Mouse (Mus musculus): ENCODE data around the gene 1700023F06Rik. TPM values are rescaled to one million over a fixed set of nuclear protein-coding genes. Genes with fewer than 3 reads are reported as not detected.
"Not testable (repeated sequence)": the region's sequence is repeated elsewhere in the genome, so short reads cannot be mapped to it uniquely, and the experiment has no call there.

The 1700023F06Rik gene
- polyA plus RNA-seq, 1 experiment: not detected

DNA sequence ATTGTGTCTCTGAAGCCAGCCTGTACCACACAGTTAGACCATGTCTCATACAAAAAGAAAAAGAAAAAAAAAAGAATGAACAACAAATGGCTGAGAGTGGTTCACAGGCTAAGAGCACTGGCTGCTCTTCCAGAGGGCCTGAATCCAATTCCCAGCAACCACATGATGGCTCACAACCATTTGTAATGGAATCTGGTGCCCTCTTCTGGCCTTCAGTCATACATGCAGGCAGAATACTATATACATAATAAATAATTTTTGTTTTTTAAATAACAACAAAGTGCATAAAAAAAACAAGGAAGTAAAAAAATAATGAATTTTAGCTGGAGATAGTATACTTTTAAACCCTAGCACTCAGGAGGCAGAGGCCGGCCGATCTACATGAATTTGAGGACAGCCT is 21.2 kb upstream of the 1700023F06Rik start:
- TF ChIP-seq CTCF (IDR thresholded peaks at IDR 0.05; ENCODE audit: extremely low read depth, insufficient read depth, insufficient read length, insufficient replicate concordance): no peak
- no peak for TF ChIP-seq POLR2A (IDR thresholded peaks at IDR 0.05; ENCODE audit: low read depth, low read length)
- H3K36me3 ChIP-seq (ENCODE audit: control insufficient read depth, insufficient read depth, low read length): peaks cover 50% of the 10 kb centered on the region

DNA sequence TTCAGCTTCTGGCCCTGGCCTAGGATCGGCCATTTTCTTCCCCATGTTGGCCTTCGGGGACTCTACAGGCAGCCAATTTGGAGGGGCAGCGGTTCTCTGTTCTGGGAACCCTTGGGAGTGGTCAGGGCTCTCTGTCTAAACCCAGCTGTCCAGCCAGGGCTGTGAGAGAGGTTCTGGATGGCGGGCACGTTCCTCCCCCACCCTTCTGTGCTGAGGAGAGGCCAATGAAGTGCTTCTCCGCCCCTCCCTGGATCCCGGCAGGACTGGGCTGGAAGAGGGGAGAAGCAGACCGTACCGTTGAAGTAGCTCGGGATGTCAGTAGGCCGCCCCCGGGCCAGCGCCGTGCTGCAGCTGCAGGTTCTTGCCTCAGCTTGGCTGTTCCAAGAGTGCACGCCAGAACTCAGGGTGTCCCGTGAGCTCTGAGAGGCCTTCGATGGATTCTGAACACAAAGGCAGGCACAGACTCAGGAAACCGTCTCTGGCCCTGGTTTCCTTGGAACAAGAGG is 15.6 kb upstream of the 1700023F06Rik start:
- H3K27ac ChIP-seq (ENCODE audit: insufficient read depth, low read length): no peak overlapping the region
- H3K27me3 ChIP-seq (ENCODE audit: control insufficient read depth, insufficient read depth, low read length): no peaks in the 10 kb centered on the region
- no peak for DNase-seq (ENCODE audit: low read depth in 1 of 2, low spot score in 2 of 2)
- no peak overlapping the region for H3K4me3 ChIP-seq (ENCODE audit: extremely low read depth, insufficient read depth, insufficient read length)
- H3K4me1 ChIP-seq (ENCODE audit: control insufficient read depth, insufficient read depth, insufficient read length): no peaks in the 10 kb centered on the region
- no peak for TF ChIP-seq CTCF (IDR thresholded peaks at IDR 0.05; ENCODE audit: extremely low read depth, insufficient read depth, insufficient read length, insufficient replicate concordance)
- TF ChIP-seq POLR2A (IDR thresholded peaks at IDR 0.05; ENCODE audit: low read depth, low read length): no peak
- WGBS: 89% methylated on average over 18 of the region's 18 CpGs
- H3K36me3 ChIP-seq (ENCODE audit: control insufficient read depth, insufficient read depth, low read length): peaks cover 53% of the 10 kb centered on the region

More for the DNA sequence above, 21.2 kb upstream of the 1700023F06Rik start:
- WGBS: 96% methylated on average over 2 of the region's 2 CpGs
- no peaks in the 10 kb centered on the region for H3K27me3 ChIP-seq (ENCODE audit: control insufficient read depth, insufficient read depth, low read length)
- H3K4me1 ChIP-seq (ENCODE audit: control insufficient read depth, insufficient read depth, insufficient read length): no peaks in the 10 kb centered on the region
- H3K4me3 ChIP-seq (ENCODE audit: extremely low read depth, insufficient read depth, insufficient read length): no peak overlapping the region
- DNase-seq (ENCODE audit: low read depth in 1 of 2, low spot score in 2 of 2): no peak
- H3K27ac ChIP-seq (ENCODE audit: insufficient read depth, low read length): no peak overlapping the region

DNA sequence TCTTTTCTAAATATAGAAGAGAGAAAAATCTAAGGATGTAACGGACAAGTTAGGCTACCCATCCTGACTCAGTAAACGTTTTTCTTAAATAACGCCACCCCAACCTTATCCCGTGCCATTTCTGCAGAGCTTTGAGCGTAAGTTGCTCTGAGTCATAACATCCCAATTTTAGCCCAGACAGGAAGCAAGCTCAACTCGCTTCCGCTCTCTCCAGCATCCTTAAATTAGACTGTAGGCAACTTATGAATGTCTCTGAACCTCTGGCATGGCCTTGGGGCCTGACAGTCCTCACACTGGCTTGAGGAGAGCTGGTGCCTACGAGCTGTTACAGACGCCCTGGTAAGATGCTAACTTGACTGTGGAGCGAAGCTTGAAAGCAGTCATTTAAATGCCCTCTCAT is 15.1 kb upstream of the 1700023F06Rik start:
- Histone ChIP-seq H3K4me1 (ENCODE audit: control insufficient read depth, insufficient read depth, insufficient read length) (peaks cover 2% of the 10 kb centered on the region; the same call in 1 of the 2 replicates), H3K36me3 (ENCODE audit: control insufficient read depth, insufficient read depth, low read length) (peaks cover 53% of the 10 kb centered on the region), H3K27ac (ENCODE audit: insufficient read depth, low read length) (no peak overlapping the region), H3K27me3 (ENCODE audit: control insufficient read depth, insufficient read depth, low read length) (no peaks in the 10 kb centered on the region), H3K4me3 (ENCODE audit: extremely low read depth, insufficient read depth, insufficient read length) (no peak overlapping the region)
- DNase-seq (ENCODE audit: low read depth in 1 of 2, low spot score in 2 of 2): no peak
- TF ChIP-seq CTCF (IDR thresholded peaks at IDR 0.05; ENCODE audit: extremely low read depth, insufficient read depth, insufficient read length, insufficient replicate concordance): no peak
- no peak for TF ChIP-seq POLR2A (IDR thresholded peaks at IDR 0.05; ENCODE audit: low read depth, low read length)
- WGBS: 80% methylated on average over 10 of the region's 10 CpGs

DNA sequence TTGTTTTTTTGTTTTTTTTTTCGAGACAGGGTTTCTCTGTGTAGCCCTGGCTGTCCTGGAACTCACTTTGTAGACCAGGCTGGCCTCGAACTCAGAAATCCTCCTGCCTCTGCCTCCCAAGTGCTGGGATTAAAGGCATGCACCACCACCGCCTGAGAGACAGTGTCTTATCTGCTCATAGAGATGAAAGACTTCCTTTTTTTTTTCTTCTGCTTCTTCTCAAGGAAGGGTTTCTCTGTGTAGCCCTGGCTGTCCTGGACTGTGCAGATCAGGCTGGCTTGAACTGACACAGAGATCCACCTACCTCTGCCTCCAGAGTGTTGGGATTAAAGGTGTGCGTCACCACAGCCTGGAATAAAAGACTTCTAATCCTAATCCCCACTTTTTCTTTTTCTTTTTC is 14.4 kb upstream of the 1700023F06Rik start:
- H3K4me3 ChIP-seq (ENCODE audit: extremely low read depth, insufficient read depth, insufficient read length): not testable (repeated sequence)
- 82% methylated on average over 4 of the region's 4 CpGs for WGBS

DNA sequence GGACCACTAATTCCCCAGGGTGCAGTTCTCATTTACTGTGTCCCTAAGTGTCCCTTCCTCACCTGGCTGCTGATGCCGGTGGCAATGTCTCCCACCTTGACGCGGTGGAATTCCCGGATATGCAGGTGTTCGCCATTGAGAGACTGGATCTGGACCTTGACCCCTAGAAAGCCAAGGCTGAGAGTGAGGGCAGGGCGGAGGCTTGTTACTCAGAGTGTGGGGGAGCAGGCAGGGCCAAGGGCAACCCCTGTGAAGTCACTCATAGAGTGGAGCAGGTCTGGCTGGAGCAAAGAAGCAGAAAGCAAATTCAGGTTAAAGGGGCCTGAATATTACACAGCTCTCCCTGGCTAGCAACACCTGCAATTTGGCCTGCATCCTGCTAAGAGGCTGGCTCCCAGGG is 13.1 kb upstream of the 1700023F06Rik start:
- Histone ChIP-seq H3K4me1 (ENCODE audit: control insufficient read depth, insufficient read depth, insufficient read length) (peaks cover 5% of the 10 kb centered on the region; the same call in 1 of the 2 replicates), H3K4me3 (ENCODE audit: extremely low read depth, insufficient read depth, insufficient read length) (no peak overlapping the region), H3K27me3 (ENCODE audit: control insufficient read depth, insufficient read depth, low read length) (no peaks in the 10 kb centered on the region), H3K36me3 (ENCODE audit: control insufficient read depth, insufficient read depth, low read length) (peaks cover 42% of the 10 kb centered on the region), H3K27ac (ENCODE audit: insufficient read depth, low read length) (no peak overlapping the region)
- no peak for DNase-seq (ENCODE audit: low read depth in 1 of 2, low spot score in 2 of 2)
- 96% methylated on average over 6 of the region's 6 CpGs for WGBS
- TF ChIP-seq POLR2A (IDR thresholded peaks at IDR 0.05; ENCODE audit: low read depth, low read length) (no peak), CTCF (IDR thresholded peaks at IDR 0.05; ENCODE audit: extremely low read depth, insufficient read depth, insufficient read length, insufficient replicate concordance) (no peak)

More for the DNA sequence above, 14.4 kb upstream of the 1700023F06Rik start:
- DNase-seq (ENCODE audit: low read depth in 1 of 2, low spot score in 2 of 2); H3K27me3 ChIP-seq (ENCODE audit: control insufficient read depth, insufficient read depth, low read length); H3K27ac ChIP-seq (ENCODE audit: insufficient read depth, low read length); H3K4me1 ChIP-seq (ENCODE audit: control insufficient read depth, insufficient read depth, insufficient read length): not testable (repeated sequence)
- peaks cover 53% of the 10 kb centered on the region for H3K36me3 ChIP-seq (ENCODE audit: control insufficient read depth, insufficient read depth, low read length)

DNA sequence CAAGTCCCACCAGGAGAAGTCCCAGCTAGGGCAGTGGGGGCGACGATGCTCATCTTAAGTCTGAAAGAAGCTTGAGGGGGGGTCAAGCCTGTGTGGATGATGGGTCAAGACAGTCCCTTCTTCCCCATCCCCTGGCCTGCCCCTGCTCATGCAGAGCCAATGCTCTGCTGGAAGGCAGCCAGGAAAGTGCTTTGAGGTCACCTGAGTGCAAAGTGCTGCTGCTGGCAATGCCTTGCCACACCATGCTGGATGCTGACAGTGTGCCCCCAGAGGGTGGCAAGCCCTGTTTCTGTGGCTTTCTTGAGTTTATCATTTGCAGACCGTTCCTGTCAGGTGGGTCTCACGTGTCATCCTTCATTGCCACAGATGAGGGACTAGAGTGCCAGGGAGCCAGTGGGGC is 11.6 kb upstream of the 1700023F06Rik start:
- H3K27me3 ChIP-seq (ENCODE audit: control insufficient read depth, insufficient read depth, low read length): no peaks in the 10 kb centered on the region
- H3K27ac ChIP-seq (ENCODE audit: insufficient read depth, low read length): no peak overlapping the region

DNA sequence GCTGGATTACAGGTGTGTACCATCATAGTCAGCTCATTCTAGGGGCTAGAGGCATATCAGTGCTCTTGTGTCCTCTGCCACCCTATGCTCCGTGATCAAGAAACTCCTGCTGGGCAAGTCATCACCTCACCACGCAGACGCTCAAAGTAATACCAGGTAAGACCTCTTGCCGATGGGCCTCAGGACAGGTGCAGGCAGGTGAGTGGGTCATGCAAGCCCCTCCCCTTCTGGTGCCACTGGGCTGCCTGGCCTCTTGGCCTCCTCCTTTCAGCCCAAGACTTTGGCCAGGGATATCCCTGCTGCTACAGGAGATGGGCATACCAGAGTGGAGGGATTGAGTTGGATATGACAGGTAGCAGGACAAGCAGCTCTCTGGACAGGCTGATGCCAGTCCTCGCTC is 10.9 kb upstream of the 1700023F06Rik start:
- Histone ChIP-seq H3K4me1 (ENCODE audit: control insufficient read depth, insufficient read depth, insufficient read length) (peaks cover 5% of the 10 kb centered on the region; the same call in 1 of the 2 replicates), H3K36me3 (ENCODE audit: control insufficient read depth, insufficient read depth, low read length) (peaks cover 23% of the 10 kb centered on the region), H3K27me3 (ENCODE audit: control insufficient read depth, insufficient read depth, low read length) (no peaks in the 10 kb centered on the region), H3K4me3 (ENCODE audit: extremely low read depth, insufficient read depth, insufficient read length) (no peak overlapping the region), H3K27ac (ENCODE audit: insufficient read depth, low read length) (no peak overlapping the region)
- DNase-seq (ENCODE audit: low read depth in 1 of 2, low spot score in 2 of 2): no peak
- TF ChIP-seq CTCF (IDR thresholded peaks at IDR 0.05; ENCODE audit: extremely low read depth, insufficient read depth, insufficient read length, insufficient replicate concordance) (no peak), POLR2A (IDR thresholded peaks at IDR 0.05; ENCODE audit: low read depth, low read length) (no peak)
- 95% methylated on average over 5 of the region's 5 CpGs for WGBS

More for the DNA sequence above, 11.6 kb upstream of the 1700023F06Rik start:
- 88% methylated on average over 4 of the region's 4 CpGs for WGBS
- no peak for TF ChIP-seq POLR2A (IDR thresholded peaks at IDR 0.05; ENCODE audit: low read depth, low read length)
- H3K4me3 ChIP-seq (ENCODE audit: extremely low read depth, insufficient read depth, insufficient read length): no peak overlapping the region
- peaks cover 5% of the 10 kb centered on the region; the same call in 1 of the 2 replicates for H3K4me1 ChIP-seq (ENCODE audit: control insufficient read depth, insufficient read depth, insufficient read length)
- DNase-seq (ENCODE audit: low read depth in 1 of 2, low spot score in 2 of 2): no peak
- H3K36me3 ChIP-seq (ENCODE audit: control insufficient read depth, insufficient read depth, low read length): peaks cover 29% of the 10 kb centered on the region

Measured in spleen, adult 2 months (tissue).